Mouse (Mus musculus) kidney, adult 9 months (tissue): ENCODE data around the gene 5730480H06Rik.

Source experiments
- DNase-seq: peaks from one replicate; pipeline ENCODE4 v3.0.0; 2022

The 5730480H06Rik gene

DNA sequence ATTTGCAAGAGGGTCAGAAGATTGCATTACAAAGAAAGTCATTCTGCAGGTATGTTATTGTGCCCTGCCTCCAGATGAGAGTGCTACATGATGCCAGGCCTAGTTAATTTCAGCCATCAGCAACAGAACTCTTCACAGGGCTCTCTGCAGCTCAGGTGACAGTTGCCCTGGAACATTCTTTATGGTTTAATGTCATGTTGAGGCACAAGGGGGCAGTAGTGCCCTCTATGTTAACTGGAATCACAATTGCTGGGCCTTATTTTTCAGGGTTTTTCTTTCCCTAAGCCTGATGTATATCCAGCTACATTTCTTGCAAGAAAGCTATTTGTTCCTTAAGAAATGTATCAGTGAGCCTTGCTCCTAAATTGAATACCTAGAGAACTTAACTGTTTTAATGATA is 102.7 kb downstream of the 5730480H06Rik start:
- peak; percentile 26 for DNase-seq

DNA sequence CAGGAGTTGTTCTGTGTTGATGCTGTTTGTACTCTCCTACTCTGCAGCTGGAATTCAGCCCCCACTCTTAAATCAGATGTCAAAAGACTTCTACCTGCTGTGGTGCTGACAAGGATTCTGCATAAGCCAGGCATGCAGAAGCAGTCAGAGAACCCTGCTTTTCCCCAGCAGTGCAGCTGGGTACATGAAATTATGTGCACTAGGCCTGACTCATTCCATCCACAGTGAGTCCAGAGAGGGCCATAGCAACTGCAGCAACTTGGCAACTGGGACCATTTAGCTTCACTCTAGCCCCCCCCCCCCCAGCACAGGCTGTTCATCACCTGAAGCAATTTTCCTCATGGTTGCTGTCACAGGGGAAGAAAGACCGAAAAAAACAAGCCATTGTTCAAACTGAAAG is 121.1 kb downstream of the 5730480H06Rik start:
- DNase-seq, result no peak

DNA sequence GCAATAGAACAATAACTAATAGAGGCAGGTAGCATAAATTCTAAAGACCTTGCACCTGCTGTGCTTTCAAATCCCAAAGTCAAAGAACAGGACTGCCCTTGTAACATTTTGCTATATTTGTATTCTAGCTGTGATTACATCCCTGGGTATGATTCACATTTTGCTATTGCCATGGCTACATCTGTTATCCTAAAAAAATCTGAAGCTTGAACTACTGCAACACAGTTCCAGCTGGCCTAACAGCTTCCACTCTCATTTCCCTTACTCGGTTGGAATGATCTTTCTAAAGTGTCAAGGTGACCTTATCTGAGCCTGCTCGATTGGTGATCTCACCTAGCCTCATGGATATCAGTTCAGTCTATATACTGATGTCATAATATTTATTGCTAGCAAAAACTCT is 132.5 kb downstream of the 5730480H06Rik start:
- no peak for DNase-seq
